Mouse (Mus musculus): Measurements from ENCODE around the gene Ddah2.

GRCm38 (mm10) chr17:35070556-35071229 lies 11.9 kb downstream of the Ddah2 start:
- no peak for TF ChIP-seq CTCF (IDR thresholded peaks at IDR 0.05; ENCODE audit: borderline replicate concordance, insufficient read depth, low read length)
- no peak for TF ChIP-seq POLR2A (IDR thresholded peaks at IDR 0.05; ENCODE audit: low read depth, low read length)

Measured in embryonic fibroblast, embryonic 13.5 days (primary cell).